Mouse (Mus musculus) myocyte (in vitro differentiated cells): ENCODE measurements at regions not wholly inside any gene's neighbourhood (a gene's known extent, or its start where the extent isn't known, plus 50 kb on each side); places are given as distances from the start of the nearest gene placed in this dataset.

Experiments used
- CEBPB ChIP-seq: IDR thresholded peaks from 2 replicates; pipeline ENCODE4 v1.6.1; 2011; ENCODE audit warnings: mild to moderate bottlenecking, moderate library complexity; ENCODE audit not compliant: poor library complexity, insufficient read depth, severe bottlenecking
- E2F4 ChIP-seq: IDR thresholded peaks from one replicate; pipeline ENCODE4 v1.6.1; 2011; ENCODE audit warnings: mild to moderate bottlenecking, control low read depth, moderate library complexity; ENCODE audit not compliant: insufficient read depth
- MAX ChIP-seq: IDR thresholded peaks from one replicate; pipeline ENCODE4 v1.6.1; 2011; ENCODE audit warnings: low read depth, mild to moderate bottlenecking, control low read depth
- MYOD1 ChIP-seq, 3 experiments: IDR thresholded peaks; one replicate each; pipeline ENCODE4 v1.6.1; 2011; ENCODE audit warnings: control low read depth in 2 of 3, low read depth in 2 of 3, mild to moderate bottlenecking in 2 of 3, moderate library complexity in 1 of 3; ENCODE audit not compliant: insufficient read length in 2 of 3, control insufficient read depth in 1 of 3
- MYOG ChIP-seq, 3 experiments: IDR thresholded peaks; one replicate each; pipeline ENCODE4 v1.6.1; 2011; ENCODE audit warnings: control low read depth in 2 of 3, low read depth in 2 of 3, mild to moderate bottlenecking in 2 of 3; ENCODE audit not compliant: insufficient read length in 2 of 3, control insufficient read depth in 1 of 3, insufficient read depth in 1 of 3
- POLR2A ChIP-seq: IDR thresholded peaks from one replicate; pipeline ENCODE4 v1.6.1; 2011; ENCODE audit warnings: low read depth, mild to moderate bottlenecking, control low read depth, moderate library complexity; ENCODE audit not compliant: insufficient read length
- POLR2AphosphoS2 ChIP-seq: IDR thresholded peaks from one replicate; pipeline ENCODE4 v1.6.1; 2011; ENCODE audit warnings: low read depth, control low read depth; ENCODE audit not compliant: insufficient read length
- TCF12 ChIP-seq: IDR thresholded peaks from one replicate; pipeline ENCODE4 v1.6.1; 2011; ENCODE audit warnings: mild to moderate bottlenecking, control low read depth; ENCODE audit not compliant: poor library complexity, insufficient read depth, severe bottlenecking
- USF1 ChIP-seq: IDR thresholded peaks from one replicate; pipeline ENCODE4 v1.6.1; 2011; ENCODE audit warnings: low read depth, mild to moderate bottlenecking, control low read depth, moderate library complexity

DNA sequence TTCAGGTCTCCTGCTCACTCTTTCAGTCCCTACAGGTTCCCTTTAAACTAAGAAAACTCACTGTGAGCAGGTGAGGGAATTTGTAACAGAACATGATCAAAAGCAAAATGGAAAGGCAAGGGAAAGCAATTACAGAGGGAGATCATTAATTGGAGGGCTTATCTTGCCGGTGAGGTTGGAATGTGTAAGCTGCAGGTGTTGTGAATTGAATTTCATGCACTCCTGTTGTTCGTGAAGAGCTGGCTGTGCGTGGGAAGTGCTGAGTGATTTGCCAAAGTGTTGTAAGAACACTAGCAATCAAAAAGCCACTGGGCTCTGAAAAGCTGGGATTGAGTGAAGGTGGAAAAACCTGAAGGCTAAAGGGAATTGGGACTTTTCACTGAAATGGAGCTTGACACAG is 808.8 kb upstream of the Lcorl start:
- TF ChIP-seq TCF12 (no peak), POLR2A (no peak), POLR2AphosphoS2 (no peak), CEBPB (no peak), E2F4 (no peak), MYOD1 (IDR thresholded peaks at IDR 0.05; ENCODE audit: control insufficient read depth in 1 of 3, insufficient read length in 2 of 3, low read depth in 2 of 3) (no peak), USF1 (no peak), MAX (no peak), MYOG (IDR thresholded peaks at IDR 0.05; ENCODE audit: control insufficient read depth in 1 of 3, insufficient read depth in 1 of 3, insufficient read length in 2 of 3, low read depth in 2 of 3) (no peak)
